Comparison of ENCODE assay signal across 17 mouse cellular contexts in genomic region chr3:157105580-157106264, GRCm38 (mm10).
DNase-seq lines count a peak whose midpoint lies in the region; ATAC-seq and TF ChIP-seq lines count a peak whose summit lies in the region.
"Had no signal": no experiment of that assay in that cellular context is flagged by ENCODE, and none has a peak within 500 bp of the region (broad histone marks: within the 10 kb centered on the region; RNA-seq: fewer than 3 reads in every experiment).

No protein-coding gene starts in this region.

- H3K36me3 ChIP-seq in kidney, embryonic 14.5 days (ENCODE audit: control insufficient read depth, insufficient read depth, low read length), result no peaks in the 10 kb centered on the region
- no peaks in the 10 kb centered on the region for H3K36me3 ChIP-seq in midbrain, embryonic 11.5 days (ENCODE audit: control insufficient read depth, insufficient read depth, low read length)
- no peaks in the 10 kb centered on the region for H3K36me3 ChIP-seq in midbrain, postnatal 0 days (ENCODE audit: insufficient read depth, low read length)
- H3K36me3 ChIP-seq in stomach, embryonic 15.5 days, result no peaks in the 10 kb centered on the region
- H3K36me3 ChIP-seq: limb, embryonic 13.5 days had no signal

- no peaks in the 10 kb centered on the region for H3K9me3 ChIP-seq in kidney, embryonic 14.5 days (ENCODE audit: control insufficient read depth, low read length)
- H3K9me3 ChIP-seq in midbrain, embryonic 11.5 days (ENCODE audit: control insufficient read depth, low read length), result no peaks in the 10 kb centered on the region
- H3K9me3 ChIP-seq in midbrain, postnatal 0 days (ENCODE audit: low read length), result no peaks in the 10 kb centered on the region
- H3K9me3 ChIP-seq in stomach, embryonic 15.5 days, result no peaks in the 10 kb centered on the region
- H3K9me3 ChIP-seq: limb, embryonic 13.5 days had no signal

- no peaks in the 10 kb centered on the region for H3K27me3 ChIP-seq in kidney, embryonic 14.5 days (ENCODE audit: control insufficient read depth, insufficient read depth, low read length)
- no peaks in the 10 kb centered on the region for H3K27me3 ChIP-seq in midbrain, embryonic 11.5 days (ENCODE audit: control insufficient read depth, insufficient read depth, low read length)
- H3K27me3 ChIP-seq in midbrain, postnatal 0 days (ENCODE audit: insufficient read depth, low read length), result no peaks in the 10 kb centered on the region
- no peaks in the 10 kb centered on the region for H3K27me3 ChIP-seq in stomach, embryonic 15.5 days (replicated peaks)
- H3K27me3 ChIP-seq: limb, embryonic 13.5 days; megakaryocyte, embryonic 14.5 days had no signal

- peak; percentile 17 to 22 for DNase-seq in heart, adult 18-20 months
- DNase-seq in heart, postnatal 4 days, result no peak
- DNase-seq in kidney, postnatal 10 days, result no peak
- peak; percentile 80 for DNase-seq in midbrain, embryonic 11.5 days (ENCODE audit: low spot score, missing footprints)
- DNase-seq in midbrain, postnatal 0 days (ENCODE audit: low spot score), result no peak
- no peak for DNase-seq in cerebellum, postnatal 14 days
- DNase-seq: adrenal gland, postnatal 10 days; cerebellum, postnatal 25 days; layer of hippocampus, postnatal 36 days; thymus, postnatal 25 days had no signal

- ATAC-seq in kidney, embryonic 14.5 days (ENCODE audit: low FRiP score, low TSS enrichment), result peak; percentile 66; the same call in 1 of the 2 replicates
- no peak for ATAC-seq in midbrain, embryonic 11.5 days (ENCODE audit: low FRiP score)
- no peak for ATAC-seq in midbrain, postnatal 0 days (ENCODE audit: low FRiP score)
- peak; percentile 82 for ATAC-seq in stomach, embryonic 15.5 days (ENCODE audit: insufficient read depth, low FRiP score, low read depth)
- ATAC-seq: inflammation-experienced regulatory T-cells, adult 6 months had no signal

- no peak for TF ChIP-seq CTCF in midbrain, postnatal 0 days (IDR thresholded peaks at IDR 0.05)

- H3K27ac ChIP-seq in kidney, embryonic 14.5 days (ENCODE audit: low read depth, low read length), result no peak overlapping the region
- H3K27ac ChIP-seq in midbrain, embryonic 11.5 days (ENCODE audit: low read depth, low read length), result no peak overlapping the region
- H3K27ac ChIP-seq in midbrain, postnatal 0 days (ENCODE audit: low read depth, low read length), result no peak overlapping the region
- H3K27ac ChIP-seq in stomach, embryonic 15.5 days, result 0 out of 2 replicates have a peak overlapping the region, but pooled peaks have one; percentile 13
- H3K27ac ChIP-seq: limb, embryonic 13.5 days had no signal

- 0 out of 2 replicates have a peak, but pooled peaks cover 5% of the 10 kb centered on the region for H3K4me1 ChIP-seq in kidney, embryonic 14.5 days (ENCODE audit: control insufficient read depth, insufficient read depth, low read length)
- no peaks in the 10 kb centered on the region for H3K4me1 ChIP-seq in midbrain, embryonic 11.5 days (ENCODE audit: control insufficient read depth, insufficient read depth, low read length)
- H3K4me1 ChIP-seq in midbrain, postnatal 0 days (ENCODE audit: insufficient read depth, low read length), result no peaks in the 10 kb centered on the region; the same call in 1 of the 2 replicates
- no peaks in the 10 kb centered on the region for H3K4me1 ChIP-seq in stomach, embryonic 15.5 days
- H3K4me1 ChIP-seq: megakaryocyte, embryonic 14.5 days had no signal

- no peak overlapping the region for H3K4me3 ChIP-seq in kidney, embryonic 14.5 days (ENCODE audit: low read length)
- H3K4me3 ChIP-seq in midbrain, embryonic 11.5 days (ENCODE audit: low read depth, low read length), result no peak overlapping the region
- H3K4me3 ChIP-seq in midbrain, postnatal 0 days (ENCODE audit: low read depth, low read length), result no peak overlapping the region
- no peak overlapping the region for H3K4me3 ChIP-seq in stomach, embryonic 15.5 days (replicated peaks)
- H3K4me3 ChIP-seq: limb, embryonic 13.5 days; megakaryocyte, embryonic 14.5 days; myocyte had no signal

- 39% methylated on average over 6 of the region's 6 CpGs for WGBS in kidney, embryonic 14.5 days
- WGBS in midbrain, embryonic 11.5 days, result 68% methylated on average over 6 of the region's 6 CpGs
- WGBS in midbrain, postnatal 0 days, result 71% methylated on average over 6 of the region's 6 CpGs
- 29% methylated on average over 6 of the region's 6 CpGs for WGBS in stomach, embryonic 15.5 days

- H3K4me2 ChIP-seq in kidney, embryonic 14.5 days (replicated peaks; ENCODE audit: low read depth, low read length), result no peak overlapping the region
- no peak overlapping the region for H3K4me2 ChIP-seq in midbrain, embryonic 11.5 days
- no peak overlapping the region for H3K4me2 ChIP-seq in midbrain, postnatal 0 days (ENCODE audit: low read depth, low read length, poor library complexity, severe bottlenecking)
- no peak overlapping the region for H3K4me2 ChIP-seq in stomach, embryonic 15.5 days
- H3K4me2 ChIP-seq: heart, embryonic 11.5 days; limb, embryonic 13.5 days had no signal

- H3K9ac ChIP-seq in kidney, embryonic 14.5 days (ENCODE audit: low read depth, low read length), result no peak overlapping the region
- H3K9ac ChIP-seq in midbrain, embryonic 11.5 days (ENCODE audit: low read length), result no peak overlapping the region
- no peak overlapping the region for H3K9ac ChIP-seq in midbrain, postnatal 0 days (replicated peaks; ENCODE audit: low read length, poor library complexity, severe bottlenecking)
- no peak overlapping the region for H3K9ac ChIP-seq in stomach, embryonic 15.5 days
- H3K9ac ChIP-seq: limb, embryonic 13.5 days had no signal

Comparison
In these comparisons a context has a peak if more than half of its experiments do, and no peak if none do; other contexts are left out.
1. DNase-seq: peak in heart, adult 18-20 months (2 of 2) and midbrain, embryonic 11.5 days (single experiment); none in heart, postnatal 4 days (single experiment), kidney, postnatal 10 days (single experiment), midbrain, postnatal 0 days (single experiment) and cerebellum, postnatal 14 days (0 of 2).
2. ATAC-seq: peak in kidney, embryonic 14.5 days (single experiment) and stomach, embryonic 15.5 days (single experiment); none in midbrain, embryonic 11.5 days (single experiment) and midbrain, postnatal 0 days (single experiment).